ENCODE assay signal across 8 mouse cellular contexts in the genomic region with DNA sequence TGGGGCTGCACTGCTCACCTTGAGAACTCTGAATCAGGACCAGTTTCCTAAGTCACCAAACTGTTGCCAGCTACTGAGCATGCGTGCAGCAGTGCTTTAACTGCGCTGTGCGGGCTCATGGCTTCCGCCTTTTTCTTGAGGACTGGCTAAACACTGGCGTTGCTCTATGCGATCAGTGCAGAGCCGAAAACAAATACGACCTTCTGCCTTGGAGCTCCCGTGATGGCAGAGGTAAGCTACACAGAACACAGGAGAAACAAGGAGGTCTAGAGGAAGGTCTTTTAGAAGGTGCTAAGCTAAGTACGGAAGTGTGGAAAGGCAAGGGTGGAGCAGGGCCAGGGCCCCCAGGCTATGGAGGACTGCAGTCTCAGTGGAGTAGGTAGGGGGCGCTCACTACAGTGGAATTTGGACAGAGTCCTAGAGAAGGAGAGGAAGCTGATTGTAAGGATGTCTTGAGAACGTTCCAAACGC. TPM values are rescaled to one million over a fixed set of nuclear protein-coding genes. Genes with fewer than 3 reads are reported as not detected.
DNase-seq lines count a peak whose midpoint lies in the region; ATAC-seq and TF ChIP-seq lines count a peak whose summit lies in the region.

No protein-coding gene starts in this region.

- H3K27me3 ChIP-seq in ES-Bruce4 (ENCODE audit: control insufficient read depth, insufficient read depth, low read length, poor library complexity, severe bottlenecking), result no peaks in the 10 kb centered on the region
- no peaks in the 10 kb centered on the region for H3K27me3 ChIP-seq in embryonic facial prominence, embryonic 13.5 days
- no peaks in the 10 kb centered on the region for H3K27me3 ChIP-seq in hindbrain, embryonic 16.5 days (replicated peaks; ENCODE audit: control insufficient read depth, insufficient read depth, low read length)
- H3K27me3 ChIP-seq in liver, embryonic 14.5 days (ENCODE audit: control insufficient read depth, insufficient read depth, low read length), result no peaks in the 10 kb centered on the region

- peak overlapping the region; percentile 60 for H3K4me3 ChIP-seq in ES-Bruce4 (ENCODE audit: low read depth, low read length)
- peak overlapping the region; percentile 16; the same call in 1 of the 2 replicates for H3K4me3 ChIP-seq in embryonic facial prominence, embryonic 13.5 days
- H3K4me3 ChIP-seq in hindbrain, embryonic 16.5 days (ENCODE audit: low read length), result peak overlapping the region; percentile 26
- H3K4me3 ChIP-seq in liver, embryonic 14.5 days (ENCODE audit: insufficient read depth in 1 of 2, low read depth in 2 of 2, low read length in 2 of 2), result peak overlapping the region in 1 of 2 experiments; percentile 43; a peak in 1 of 4 replicates

- TF ChIP-seq POLR2A in ES-Bruce4 (IDR thresholded peaks at IDR 0.05; ENCODE audit: insufficient read depth, low read length), result no peak

- peak; percentile 64; the same call in 1 of the 2 replicates for ATAC-seq in embryonic facial prominence, embryonic 13.5 days (ENCODE audit: insufficient number of reproducible peaks, insufficient read depth, low FRiP score, low TSS enrichment, low read depth)
- ATAC-seq in hindbrain, embryonic 16.5 days, result peak; percentile 75
- ATAC-seq in liver, embryonic 14.5 days (ENCODE audit: insufficient read depth), result peak; percentile 48; the same call in 1 of the 2 replicates

- H3K27ac ChIP-seq in ES-Bruce4 (ENCODE audit: insufficient read depth, low read length), result no peak overlapping the region
- no peak overlapping the region for H3K27ac ChIP-seq in embryonic facial prominence, embryonic 13.5 days
- no peak overlapping the region for H3K27ac ChIP-seq in hindbrain, embryonic 16.5 days (ENCODE audit: low read depth, low read length)
- H3K27ac ChIP-seq in liver, embryonic 14.5 days, result no peak overlapping the region

- H3K4me1 ChIP-seq in ES-Bruce4 (ENCODE audit: control insufficient read depth, insufficient read depth, low read length), result peaks cover 3% of the 10 kb centered on the region
- H3K4me1 ChIP-seq in embryonic facial prominence, embryonic 13.5 days, result peaks cover 62% of the 10 kb centered on the region
- H3K4me1 ChIP-seq in hindbrain, embryonic 16.5 days (ENCODE audit: control insufficient read depth, insufficient read depth, low read depth, low read length), result no peaks in the 10 kb centered on the region
- peaks cover 0 to 4% of the 10 kb centered on the region in 2 experiments; a peak in 2 of 4 replicates for H3K4me1 ChIP-seq in liver, embryonic 14.5 days (replicated peaks; ENCODE audit: control insufficient read depth in 2 of 2, insufficient read depth in 2 of 2, low read length in 1 of 2)

- 26% methylated on average over 13 of the region's 13 CpGs for WGBS in embryonic facial prominence, embryonic 13.5 days
- 41% methylated on average over 13 of the region's 13 CpGs for WGBS in hindbrain, embryonic 16.5 days
- 43% methylated on average over 13 of the region's 13 CpGs for WGBS in liver, embryonic 14.5 days (ENCODE audit: insufficient replicate concordance)

- peak; percentile 61 for TF ChIP-seq CTCF in ES-Bruce4 (IDR thresholded peaks at IDR 0.05; ENCODE audit: low read depth, low read length)
- peak; percentile 68 for TF ChIP-seq CTCF in liver, embryonic 14.5 days (IDR thresholded peaks at IDR 0.05; ENCODE audit: low read depth)

- no peaks in the 10 kb centered on the region for H3K36me3 ChIP-seq in ES-Bruce4 (ENCODE audit: control insufficient read depth, insufficient read depth, low read length, poor library complexity, severe bottlenecking)
- 0 out of 2 replicates have a peak, but pooled peaks cover 3% of the 10 kb centered on the region for H3K36me3 ChIP-seq in embryonic facial prominence, embryonic 13.5 days
- H3K36me3 ChIP-seq in hindbrain, embryonic 16.5 days (ENCODE audit: control insufficient read depth, insufficient read depth, low read length), result no peaks in the 10 kb centered on the region
- no peaks in the 10 kb centered on the region for H3K36me3 ChIP-seq in liver, embryonic 14.5 days (replicated peaks; ENCODE audit: control insufficient read depth, insufficient read depth, low read depth)

- TF ChIP-seq EP300 in ES-Bruce4 (IDR thresholded peaks at IDR 0.05; ENCODE audit: insufficient read depth, low read depth, low read length), result no peak
- no peak for TF ChIP-seq EP300 in liver, embryonic 14.5 days (IDR thresholded peaks at IDR 0.05; ENCODE audit: low read depth)

- H3K9ac ChIP-seq in ES-Bruce4 (ENCODE audit: low read depth, poor library complexity, severe bottlenecking), result no peak overlapping the region
- H3K9ac ChIP-seq in embryonic facial prominence, embryonic 13.5 days, result peak overlapping the region; percentile 8
- 0 out of 2 replicates have a peak overlapping the region, but pooled peaks have one; percentile 31 for H3K9ac ChIP-seq in hindbrain, embryonic 16.5 days (ENCODE audit: low read depth, low read length)
- no peak overlapping the region for H3K9ac ChIP-seq in liver, embryonic 14.5 days (replicated peaks)

- H3K9me3 ChIP-seq in ES-Bruce4 (replicated peaks; ENCODE audit: control insufficient read depth, insufficient read depth, low read length, poor library complexity, severe bottlenecking), result no peaks in the 10 kb centered on the region
- H3K9me3 ChIP-seq in embryonic facial prominence, embryonic 13.5 days, result no peaks in the 10 kb centered on the region
- H3K9me3 ChIP-seq in hindbrain, embryonic 16.5 days (ENCODE audit: control insufficient read depth, low read length), result no peaks in the 10 kb centered on the region
- no peaks in the 10 kb centered on the region for H3K9me3 ChIP-seq in liver, embryonic 14.5 days (ENCODE audit: control insufficient read depth, low read length)

- DNase-seq in B cell, adult 2 months, result peak; percentile 54 to 59
- no peak for DNase-seq in liver, embryonic 14.5 days (ENCODE audit: low read depth in 3 of 3, low spot score in 3 of 3)
- DNase-seq in neural tube, embryonic 10.5 days (ENCODE audit: extremely low spot score, low spot score), result peak; percentile 73
- no peak for DNase-seq in left cerebral cortex, adult 11 months (ENCODE audit: low spot score)
- no peak for DNase-seq in ovary, adult 18-20 months (ENCODE audit: low spot score)

- H3K4me2 ChIP-seq in embryonic facial prominence, embryonic 13.5 days, result peak overlapping the region; percentile 43
- peak overlapping the region; percentile 49 for H3K4me2 ChIP-seq in hindbrain, embryonic 16.5 days (ENCODE audit: low read length)
- peak overlapping the region; percentile 30 for H3K4me2 ChIP-seq in liver, embryonic 14.5 days (ENCODE audit: low read depth)

RNA-seq across cellular contexts. Expression of gene Msrb3, which starts 41.3 kb away (rescaled TPM):
- polyA plus RNA-seq in ES-Bruce4 (2011; ENCODE audit: insufficient read depth, insufficient read length, low read depth, missing spikeins), result 2.6 and 3.2 TPM in 2 replicates
- 8.5 and 10.3 TPM in 2 replicates for polyA plus RNA-seq in embryonic facial prominence, embryonic 13.5 days (2015; fragmentation: Nextera tagmentation; extraction: Ambion mirVana)
- 1.2 and 1.8 TPM in 2 replicates for polyA plus RNA-seq in hindbrain, embryonic 16.5 days (2015; fragmentation: Nextera tagmentation; extraction: Ambion mirVana)
- polyA plus RNA-seq in liver, embryonic 14.5 days (2012; rRNA removed), result 0.98 and 1.5 TPM in 2 replicates
- polyA plus RNA-seq in liver, embryonic 14.5 days (2014; fragmentation: Nextera tagmentation; extraction: Ambion mirVana), result 0.40 and 0.60 TPM in 2 replicates

Comparison
In these comparisons a context has a peak if more than half of its experiments do, and no peak if none do; other contexts are left out.
1. DNase-seq: peak in B cell, adult 2 months (2 of 2) and neural tube, embryonic 10.5 days (single experiment); none in liver, embryonic 14.5 days (0 of 3), left cerebral cortex, adult 11 months (single experiment) and ovary, adult 18-20 months (single experiment).
2. H3K9ac ChIP-seq: peak in embryonic facial prominence, embryonic 13.5 days (single experiment) and hindbrain, embryonic 16.5 days (single experiment); none in ES-Bruce4 (single experiment) and liver, embryonic 14.5 days (single experiment).
3. Peak in every context shown above with its lines, with median percentiles within 50 percentile points of each other: ATAC-seq and H3K4me2 ChIP-seq.